Mouse (Mus musculus): ENCODE results near the gene Slc7a5.

DNA sequence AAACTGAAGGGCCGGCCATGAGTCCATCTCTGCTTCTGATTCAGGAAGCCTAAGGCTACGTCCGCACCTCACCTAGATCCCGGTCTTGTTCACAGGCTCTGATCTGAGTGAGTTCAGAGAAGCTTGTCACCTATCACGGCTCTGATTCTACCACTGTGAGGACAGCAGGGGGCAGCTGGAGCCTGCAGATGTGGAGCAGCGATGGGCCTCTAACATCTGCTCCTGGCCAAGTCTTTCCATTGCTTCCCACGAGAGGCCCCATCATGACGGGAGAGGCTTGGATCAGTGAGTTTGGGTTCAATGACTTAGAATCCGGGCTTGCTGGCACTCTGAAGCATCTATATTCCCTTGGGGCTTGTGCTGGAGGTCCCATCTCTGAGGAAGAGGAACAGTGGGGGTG is 33.5 kb downstream of the Slc7a5 start:
- TF ChIP-seq GATA1 (IDR thresholded peaks at IDR 0.05; ENCODE audit: borderline replicate concordance, low read length) (no peak), CTCF (IDR thresholded peaks at IDR 0.05; ENCODE audit: low read depth, low read length) (no peak), TAL1 (conservative IDR thresholded peaks at IDR 0.05; ENCODE audit: low read depth, low read length) (no peak), POLR2AphosphoS5 (IDR thresholded peaks at IDR 0.05; ENCODE audit: insufficient replicate concordance, low read depth, low read length) (no peak), GATA2 (IDR thresholded peaks at IDR 0.05; ENCODE audit: borderline replicate concordance, low read depth, low read length) (no peak)

Measured in G1E (cell line).